Mouse (Mus musculus) A20 (cell line): Measurements from ENCODE around the gene Fli1.
A peak's percentile ranks its signal among the peaks of the same experiment; 100 is the strongest.

Experiments used
- DNase-seq: peaks from one replicate; pipeline ENCODE4 v3.0.0-alpha.2; 2011; ENCODE audit warnings: low read depth, low spot score

The Fli1 gene

DNA sequence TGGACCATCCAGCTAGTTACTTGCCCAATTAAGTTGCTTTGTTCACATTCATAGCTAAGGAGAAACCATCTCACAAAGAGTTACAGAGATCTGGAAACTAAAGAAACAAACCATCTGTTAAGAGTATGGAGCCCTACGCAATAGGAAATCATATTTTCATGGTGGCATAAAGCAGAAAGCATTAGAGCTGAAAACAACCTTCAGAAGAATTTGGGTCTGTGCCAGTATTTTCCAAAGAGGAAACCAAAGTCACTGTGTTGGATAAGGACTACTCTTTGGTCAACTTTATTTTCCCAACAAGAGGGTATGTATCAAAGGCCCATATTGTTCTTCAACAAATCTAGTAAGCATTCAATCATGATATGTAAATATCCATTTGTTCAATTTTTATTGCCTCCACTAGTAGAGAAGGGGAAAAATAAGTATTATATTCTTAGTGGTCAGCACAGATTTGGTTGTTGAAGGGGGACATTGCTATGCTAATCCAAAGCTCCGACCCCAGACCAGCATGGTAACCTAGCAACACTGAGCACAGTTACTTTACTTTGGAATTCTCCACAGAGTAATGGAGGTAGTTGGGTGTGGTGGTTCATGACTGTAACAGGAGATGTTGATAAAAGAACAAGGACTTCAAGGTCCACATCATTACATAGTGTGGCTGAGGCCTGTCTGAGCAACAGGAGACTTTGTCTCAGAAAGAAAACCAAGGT lies 20.0 kb downstream of the Fli1 start:
- DNase-seq, result no peak

GRCm38 (mm10) chr9:32521331-32521730 lies 21.3 kb downstream of the Fli1 start:
- no peak for DNase-seq

DNA sequence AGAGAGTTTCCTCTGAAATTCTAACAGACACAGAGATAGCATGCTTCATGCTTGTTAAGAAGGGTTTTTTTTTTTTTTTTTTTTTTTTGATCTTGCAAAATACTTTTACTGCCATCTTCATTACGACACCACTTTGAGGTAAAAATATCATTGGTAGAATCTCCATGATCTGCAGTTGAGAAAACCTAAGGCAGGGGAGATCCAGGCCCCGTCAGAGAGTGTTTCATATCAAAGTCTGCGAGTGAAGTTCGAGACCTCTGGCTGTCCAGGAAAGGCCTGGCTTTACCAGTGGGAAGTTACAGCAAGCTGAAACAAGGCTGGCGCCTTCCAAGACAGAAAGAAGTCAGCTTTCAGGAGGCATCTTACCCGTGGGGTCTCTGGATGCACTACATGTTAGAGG lies 21.8 kb downstream of the Fli1 start:
- DNase-seq, result no peak

- DNase-seq, result no peak
Observed at GRCm38 (mm10) chr9:32519101-32520051, 23.3 kb downstream of the Fli1 start.

- DNase-seq, result no peak
Observed at GRCm38 (mm10) chr9:32518351-32519075, 24.1 kb downstream of the Fli1 start.

GRCm38 (mm10) chr9:32516691-32517090 lies 26.0 kb downstream of the Fli1 start:
- peak; percentile 68 for DNase-seq

GRCm38 (mm10) chr9:32515894-32516686 lies 26.6 kb downstream of the Fli1 start:
- DNase-seq, result peak; percentile 79

DNA sequence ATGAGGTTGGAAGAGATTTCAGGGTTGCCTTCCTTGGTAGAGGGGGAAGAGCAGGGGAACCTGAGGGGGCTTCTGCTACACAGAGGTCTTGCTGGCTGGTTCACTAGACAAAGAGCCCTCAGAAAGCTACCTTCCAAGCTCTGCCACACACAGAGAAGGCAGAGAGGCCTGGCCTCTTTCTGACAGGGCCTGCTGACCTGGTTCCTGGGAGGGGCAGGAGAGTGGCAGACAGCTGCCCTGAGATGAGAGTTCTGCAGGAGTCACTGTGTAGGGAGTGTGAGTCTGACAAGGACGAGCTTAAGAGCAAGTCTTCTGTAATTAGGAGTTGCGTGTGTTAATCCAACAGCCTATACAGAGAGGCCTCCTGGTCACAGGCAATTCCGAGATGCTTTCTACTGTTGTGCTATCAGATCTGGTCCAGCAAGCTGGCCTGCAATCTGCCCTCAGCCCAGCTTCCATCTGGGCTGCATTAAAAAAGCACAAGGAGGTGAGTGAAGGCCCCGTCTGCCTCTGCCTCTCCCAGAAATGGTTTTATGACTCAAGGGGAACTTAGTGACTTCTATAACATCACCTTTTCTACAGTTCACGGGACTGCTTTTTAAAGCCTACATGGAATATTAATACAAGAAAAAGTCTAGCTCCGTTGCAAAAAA lies 28.1 kb downstream of the Fli1 start:
- DNase-seq, result no peak

DNA sequence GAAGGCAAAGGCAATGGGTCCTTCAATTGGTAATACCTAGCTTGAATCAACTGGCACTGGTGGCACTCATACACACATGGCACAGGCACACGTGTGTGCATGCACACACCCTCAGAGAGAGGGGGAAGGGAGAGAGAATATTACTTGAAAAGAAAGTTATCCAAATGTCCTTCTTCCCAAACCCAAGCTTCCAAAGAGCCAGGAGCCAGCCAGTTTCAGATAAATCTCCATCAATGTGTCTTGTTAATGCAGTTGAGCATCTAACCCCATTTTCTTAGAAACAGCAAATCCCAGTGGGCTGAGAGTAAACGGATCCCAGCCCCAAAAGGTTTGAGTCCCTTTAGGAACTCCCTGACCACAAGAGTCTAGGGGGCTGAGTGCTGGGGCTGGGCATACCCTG lies 29.2 kb downstream of the Fli1 start:
- no peak for DNase-seq

- peak; percentile 76 for DNase-seq
Observed at GRCm38 (mm10) chr9:32510454-32511263, 32.0 kb downstream of the Fli1 start.

DNA sequence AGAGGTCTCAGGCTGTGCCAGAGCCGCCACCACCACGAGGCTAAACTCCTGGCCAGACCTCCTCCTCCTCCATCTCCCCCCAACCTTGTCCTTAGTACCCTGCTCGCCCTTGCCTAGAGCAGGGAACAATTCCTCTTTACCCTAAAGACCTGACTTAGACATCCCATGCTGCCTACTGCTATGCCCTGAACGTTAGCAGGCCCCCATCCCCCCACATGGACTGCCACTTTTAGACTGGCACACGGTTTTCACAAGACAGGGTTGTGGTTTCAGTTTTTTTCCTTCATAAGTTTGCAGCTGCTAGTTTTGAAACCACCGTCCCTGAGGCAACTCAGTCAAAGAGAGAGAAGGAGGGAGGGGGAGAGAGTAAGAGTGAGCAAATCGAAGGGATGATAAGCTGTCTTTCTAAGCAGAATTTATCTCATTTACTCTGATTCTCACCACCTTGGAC lies 32.9 kb downstream of the Fli1 start:
- DNase-seq, result peak; percentile 93

DNA sequence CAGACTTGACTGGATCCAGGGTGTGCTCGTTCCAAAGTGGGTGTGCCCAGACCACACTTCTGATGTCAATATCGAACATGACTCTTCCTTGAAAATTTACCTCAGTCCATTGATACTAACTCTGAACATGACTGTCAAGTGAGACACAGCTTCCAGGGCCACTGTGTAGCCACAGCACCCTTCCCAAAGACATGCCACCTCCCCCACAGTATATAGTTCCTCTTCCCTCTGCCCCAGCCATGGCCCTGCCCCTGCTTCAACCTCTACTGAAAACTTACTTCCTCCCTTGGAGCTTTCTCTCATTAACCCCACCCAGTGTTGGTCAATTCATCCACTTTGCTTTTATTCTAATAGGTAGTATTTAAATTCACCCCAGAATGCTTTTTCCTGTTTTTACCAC lies 34.0 kb downstream of the Fli1 start:
- peak; percentile 87 for DNase-seq

DNA sequence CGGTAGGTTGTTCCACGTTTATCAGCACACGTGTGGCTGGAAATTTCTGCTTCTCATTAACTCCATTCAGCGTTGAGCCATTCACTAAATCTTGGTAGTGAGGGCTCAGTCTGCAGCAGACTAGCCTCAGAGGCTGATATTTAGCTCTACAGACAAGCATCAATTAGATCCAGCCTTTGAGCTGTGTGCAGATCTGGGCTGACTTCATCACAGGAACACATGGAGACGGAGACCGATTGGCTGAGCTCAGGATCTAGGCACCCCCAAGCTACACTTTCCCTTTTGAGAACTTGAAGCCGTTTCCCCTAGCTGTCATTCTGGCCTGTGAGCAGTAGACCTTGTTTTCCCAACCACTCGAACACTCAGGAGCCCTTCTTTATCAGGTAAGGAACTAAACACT lies 34.5 kb downstream of the Fli1 start:
- DNase-seq, result no peak

DNA sequence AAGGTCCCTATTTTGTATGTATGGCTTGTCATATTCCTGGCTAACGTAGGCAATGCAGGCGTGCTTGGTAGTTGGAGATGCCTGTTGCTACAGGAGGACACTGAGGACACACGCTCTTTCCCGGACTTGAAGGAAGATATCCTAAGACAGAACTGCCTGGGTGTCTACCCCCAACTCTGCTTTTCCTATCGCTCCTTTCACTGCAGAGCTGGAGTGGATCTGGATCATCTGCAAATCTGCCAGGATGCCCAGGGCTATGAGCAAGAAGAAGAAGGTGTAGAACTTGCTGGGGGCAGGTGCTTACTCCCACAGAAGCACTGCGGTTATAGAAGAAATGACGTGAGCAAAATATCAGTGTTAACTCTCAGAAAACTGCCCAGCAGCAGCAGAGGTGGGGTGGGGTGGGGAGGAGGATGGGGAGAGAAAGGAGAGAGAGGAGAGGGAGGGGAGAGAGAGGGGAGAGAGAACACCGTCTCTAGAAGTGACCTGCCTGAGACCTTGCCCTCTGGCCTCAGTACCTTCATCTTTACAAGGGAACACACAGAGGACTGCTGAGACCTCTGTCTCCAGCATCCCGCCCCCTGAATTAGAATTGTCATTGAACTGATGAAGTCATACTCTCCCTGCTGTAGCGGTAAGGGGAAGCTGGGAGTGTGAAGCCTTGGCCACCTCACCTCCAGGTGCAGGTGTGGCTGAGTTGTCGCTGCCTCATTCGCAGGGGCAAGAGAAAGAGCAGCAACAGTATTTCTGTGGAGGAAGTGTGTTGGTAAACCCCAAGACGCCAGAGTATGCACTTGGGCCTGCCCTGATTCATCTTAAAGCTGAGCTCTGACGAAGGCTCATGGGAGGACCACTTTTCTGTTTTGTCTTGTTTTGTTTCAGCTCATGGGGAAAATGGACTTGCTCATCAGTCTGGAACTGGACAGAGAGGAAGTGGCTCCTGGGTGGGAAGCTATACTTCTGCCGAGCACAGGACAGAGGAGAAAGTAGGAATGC lies 35.5 kb downstream of the Fli1 start:
- DNase-seq, result peak; percentile 87

DNA sequence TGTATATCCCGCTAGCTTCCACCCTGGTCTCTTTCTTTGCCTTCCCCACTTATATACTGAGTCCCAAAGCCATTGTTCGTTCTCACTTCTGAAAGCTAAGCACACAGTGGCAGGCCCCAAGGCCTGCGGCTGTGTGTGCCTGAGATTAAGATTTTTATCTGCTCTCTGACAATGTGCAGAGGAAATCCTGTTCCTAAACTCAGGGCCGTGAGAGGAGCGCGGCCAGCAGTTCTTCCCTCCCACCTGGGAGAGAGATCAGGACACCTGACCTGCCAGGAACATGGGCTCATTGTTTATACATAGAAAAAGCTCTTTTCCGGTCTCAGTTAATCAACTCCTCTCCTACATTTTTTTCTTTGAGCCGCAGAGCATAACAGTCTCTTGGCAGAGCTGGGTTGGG lies 36.5 kb downstream of the Fli1 start:
- no peak for DNase-seq

GRCm38 (mm10) chr9:32505460-32506075 lies 37.1 kb downstream of the Fli1 start:
- DNase-seq, result no peak

DNA sequence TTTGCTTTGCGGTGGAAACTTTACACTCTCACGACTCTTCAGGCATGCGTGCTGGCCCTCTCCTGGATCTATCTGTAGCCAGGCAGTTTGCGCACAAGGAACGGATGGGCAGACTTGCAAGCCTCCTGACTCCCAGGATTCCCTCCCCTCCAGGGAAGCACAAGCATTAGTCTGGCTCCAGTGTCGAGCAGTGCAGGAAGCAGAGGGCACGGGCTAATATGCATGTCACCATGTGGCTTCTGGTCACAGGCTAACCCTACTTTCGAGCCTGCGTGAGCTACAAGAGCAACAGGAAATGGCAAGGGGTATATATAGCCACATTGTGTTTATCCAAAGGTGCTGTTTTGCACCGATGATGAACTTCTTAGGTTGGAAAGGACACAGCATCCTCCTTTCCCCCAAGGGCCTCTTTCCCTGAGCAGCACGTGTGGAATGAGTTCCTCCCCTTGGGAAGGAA lies 38.6 kb downstream of the Fli1 start:
- no peak for DNase-seq

DNA sequence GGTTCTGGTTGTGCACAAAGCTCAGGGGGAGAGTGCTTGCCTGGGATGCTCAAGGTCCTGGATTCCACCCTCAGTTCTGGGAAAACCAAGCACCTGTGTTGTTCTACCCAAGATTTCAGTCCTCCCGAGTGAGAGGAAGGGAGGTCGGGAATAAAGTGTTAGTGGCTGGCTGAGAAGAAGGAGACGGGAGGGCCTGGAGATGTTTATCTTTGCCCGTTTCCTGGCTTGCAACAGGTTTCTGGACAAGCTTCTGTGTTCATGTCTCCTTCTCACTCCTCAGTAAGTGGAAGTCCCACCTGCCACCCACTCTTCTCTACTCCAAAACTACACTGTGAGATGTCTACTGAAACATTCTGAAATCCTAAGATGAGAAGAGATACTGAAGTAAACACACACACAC lies 39.2 kb downstream of the Fli1 start:
- no peak for DNase-seq
